Mouse (Mus musculus): ENCODE data around the gene Klhl18. TPM values are rescaled to one million over a fixed set of nuclear protein-coding genes. Genes with fewer than 3 reads are reported as not detected.

Klhl18 gene
- 7.7 and 8.7 TPM in 2 replicates for polyA plus RNA-seq (2014; fragmentation: Nextera tagmentation; extraction: Ambion mirVana)

DNA sequence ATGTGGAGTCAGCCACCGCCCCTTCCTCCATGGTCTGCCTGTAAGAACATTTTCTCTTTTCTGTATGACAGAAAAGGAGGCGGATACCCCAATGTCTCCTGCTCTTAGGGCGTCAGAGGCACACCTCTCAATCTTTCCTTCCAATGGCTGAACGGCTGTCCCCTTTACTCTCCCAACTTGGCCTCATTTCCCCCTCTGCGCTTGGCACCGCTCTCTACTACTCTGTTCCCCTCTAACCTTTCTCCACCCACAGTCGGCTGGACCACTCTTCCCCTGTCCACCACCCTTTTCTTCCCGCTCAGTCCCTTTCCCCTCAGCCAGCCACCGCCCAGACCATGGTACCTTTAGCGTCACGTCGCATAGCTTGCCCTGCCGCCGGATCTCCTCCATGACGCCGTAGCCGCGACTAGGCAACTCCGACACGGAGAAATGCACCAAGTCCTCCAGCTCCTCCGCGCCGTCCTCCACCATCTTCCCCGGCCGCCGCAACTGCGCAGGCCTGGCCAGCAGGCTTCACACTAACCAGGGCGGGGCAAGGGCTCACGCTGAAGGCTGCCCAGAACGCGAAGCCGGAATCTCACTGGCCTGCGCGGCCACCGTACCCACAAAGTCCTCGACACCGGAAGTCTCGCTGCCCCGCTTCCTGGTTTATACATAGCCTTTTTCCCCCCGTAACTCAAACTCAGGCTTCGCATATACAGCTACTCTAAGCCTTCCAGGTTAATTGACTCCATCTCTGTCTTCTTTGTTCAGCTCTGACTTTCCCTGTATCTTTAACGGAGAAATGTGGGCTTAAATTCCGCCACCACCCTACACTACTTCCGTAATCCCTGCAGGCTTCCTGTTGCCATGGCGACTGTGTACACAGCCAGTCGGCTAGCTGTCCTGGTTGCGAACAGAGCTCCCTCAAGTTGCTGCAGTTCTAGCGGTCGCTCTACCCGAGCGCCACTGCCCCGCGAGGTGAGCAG is at the start of gene Klhl18, which contains the start of gene Kif9:
Gene Klhl18 (minus strand): TSS at position 571 of the 968 bp plus-strand sequence.
Gene Kif9 (plus strand): TSS at position 835 of the 968 bp plus-strand sequence.
- under 1% methylated on average over 53 of the region's 53 CpGs for WGBS
- peak; percentile 96 for ATAC-seq (ENCODE audit: insufficient number of reproducible peaks, insufficient read depth, low FRiP score, low read depth)

DNA sequence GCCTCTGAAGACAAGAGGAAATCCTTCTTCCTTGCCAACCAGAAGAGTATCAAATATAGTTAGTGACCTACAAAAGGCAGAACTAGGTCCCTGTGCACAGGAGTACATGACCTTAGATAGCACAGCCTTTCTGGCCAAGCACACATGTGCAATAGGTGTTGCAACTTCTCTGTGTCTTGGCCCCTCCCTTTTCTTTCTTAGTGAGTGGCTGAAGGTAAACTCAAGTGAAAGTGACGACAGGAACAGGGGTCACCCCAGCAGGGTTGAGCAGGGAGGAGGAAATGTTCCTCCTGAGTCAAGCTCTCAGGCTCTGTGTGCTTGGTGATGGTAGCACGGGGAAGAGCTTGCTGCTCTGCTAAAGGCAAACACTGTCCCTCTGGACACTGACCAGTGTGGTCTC is 49.2 kb upstream of the Klhl18 start:
- Histone ChIP-seq H3K27ac (replicated peaks in 1 of 2; ENCODE audit: control insufficient read depth in 1 of 2, insufficient read depth in 1 of 2, low read depth in 2 of 2, low read length in 2 of 2) (no peak overlapping the region), H3K9me3 (ENCODE audit: control insufficient read depth, low read length) (no peaks in the 10 kb centered on the region), H3K9ac (ENCODE audit: low read length) (no peak overlapping the region), H3K27me3 (ENCODE audit: control insufficient read depth, insufficient read depth, low read length) (no peaks in the 10 kb centered on the region), H3K4me1 (ENCODE audit: control insufficient read depth in 2 of 2, insufficient read depth in 2 of 2, low read length in 2 of 2) (no peaks in the 10 kb centered on the region; a peak in 1 of 4 replicates), H3K4me3 (ENCODE audit: control insufficient read depth in 1 of 2, insufficient read depth in 1 of 2, low read depth in 1 of 2, low read length in 2 of 2) (no peak overlapping the region), H3K4me2 (ENCODE audit: low read length) (no peak overlapping the region), H3K36me3 (ENCODE audit: control insufficient read depth, insufficient read depth, low read length) (no peaks in the 10 kb centered on the region)
- WGBS = 30% methylated on average over 2 of the region's 2 CpGs
- no peak for ATAC-seq (ENCODE audit: insufficient number of reproducible peaks, insufficient read depth, low FRiP score, low read depth)

More for the DNA sequence above, at the start of gene Klhl18, which contains the start of gene Kif9:
- Histone ChIP-seq H3K9me3 (ENCODE audit: control insufficient read depth, low read length) (no peaks in the 10 kb centered on the region), H3K9ac (ENCODE audit: low read length) (peak within 1 kb of the TSS; percentile 72), H3K36me3 (ENCODE audit: control insufficient read depth, insufficient read depth, low read length) (peaks cover 5% of the 10 kb centered on the region; the same call in 1 of the 2 replicates), H3K27ac (replicated peaks in 1 of 2; ENCODE audit: control insufficient read depth in 1 of 2, insufficient read depth in 1 of 2, low read depth in 2 of 2, low read length in 2 of 2) (peak within 1 kb of the TSS; percentile 75 to 91), H3K4me1 (ENCODE audit: control insufficient read depth in 2 of 2, insufficient read depth in 2 of 2, low read length in 2 of 2) (peaks cover 5 to 12% of the 10 kb centered on the region in 2 experiments), H3K4me3 (ENCODE audit: control insufficient read depth in 1 of 2, insufficient read depth in 1 of 2, low read depth in 1 of 2, low read length in 2 of 2) (peak within 1 kb of the TSS; percentile 57 to 58), H3K4me2 (ENCODE audit: low read length) (peak within 1 kb of the TSS; percentile 90), H3K27me3 (ENCODE audit: control insufficient read depth, insufficient read depth, low read length) (peaks cover 4% of the 10 kb centered on the region; the same call in 1 of the 2 replicates)

DNA sequence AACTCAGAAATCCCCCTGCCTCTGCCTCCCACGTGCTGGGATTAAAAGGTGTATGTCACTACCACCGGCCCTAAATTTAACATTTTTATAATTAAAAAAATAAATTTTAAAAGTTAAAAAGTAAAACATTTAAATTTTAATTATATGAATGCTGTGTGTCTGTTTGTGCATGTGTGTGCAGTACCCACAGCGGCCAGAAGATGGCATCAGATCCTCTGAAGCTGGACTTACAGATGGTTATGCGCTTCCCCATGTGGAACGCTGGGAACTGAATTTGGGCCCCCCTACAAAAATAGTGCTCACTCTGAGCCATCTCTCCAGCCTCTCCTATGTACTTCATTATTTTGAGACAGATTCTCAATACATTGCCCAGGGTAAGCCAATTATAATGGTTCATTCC is 14.4 kb upstream of the Klhl18 start:
- Histone ChIP-seq H3K36me3 (ENCODE audit: control insufficient read depth, insufficient read depth, low read length) (no peaks in the 10 kb centered on the region), H3K27me3 (ENCODE audit: control insufficient read depth, insufficient read depth, low read length) (no peaks in the 10 kb centered on the region), H3K4me3 (ENCODE audit: control insufficient read depth in 1 of 2, insufficient read depth in 1 of 2, low read depth in 1 of 2, low read length in 2 of 2) (no peak overlapping the region), H3K4me1 (ENCODE audit: control insufficient read depth in 2 of 2, insufficient read depth in 2 of 2, low read length in 2 of 2) (no peaks in the 10 kb centered on the region), H3K9ac (ENCODE audit: low read length) (no peak overlapping the region), H3K9me3 (ENCODE audit: control insufficient read depth, low read length) (peaks cover 10% of the 10 kb centered on the region), H3K27ac (replicated peaks in 1 of 2; ENCODE audit: control insufficient read depth in 1 of 2, insufficient read depth in 1 of 2, low read depth in 2 of 2, low read length in 2 of 2) (no peak overlapping the region), H3K4me2 (ENCODE audit: low read length) (no peak overlapping the region)
- WGBS = 57% methylated on average over 5 of the region's 5 CpGs
- no peak for ATAC-seq (ENCODE audit: insufficient number of reproducible peaks, insufficient read depth, low FRiP score, low read depth)

DNA sequence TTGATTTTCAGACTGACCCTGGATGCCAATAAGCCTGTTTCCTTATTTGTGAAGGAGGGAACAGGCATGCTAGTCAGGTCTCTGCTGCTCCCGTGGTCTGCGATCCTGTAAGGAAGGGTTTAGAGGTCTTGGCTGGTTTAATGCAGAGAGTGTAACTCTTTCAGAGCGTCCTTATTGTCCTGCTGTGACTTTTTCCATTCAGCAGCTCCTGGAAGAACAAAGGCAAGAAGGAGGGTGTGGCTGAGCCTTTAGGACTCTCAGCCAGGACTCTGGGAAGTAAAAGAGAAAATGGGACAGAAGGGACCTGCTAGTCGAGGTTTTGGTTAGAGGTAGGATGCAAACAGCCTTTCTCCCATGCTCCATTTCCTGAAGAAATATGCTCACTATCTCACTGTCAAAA is 12.3 kb upstream of the Klhl18 start:
- no peak for ATAC-seq (ENCODE audit: insufficient number of reproducible peaks, insufficient read depth, low FRiP score, low read depth)
- Histone ChIP-seq H3K36me3 (ENCODE audit: control insufficient read depth, insufficient read depth, low read length) (no peaks in the 10 kb centered on the region), H3K4me2 (ENCODE audit: low read length) (no peak overlapping the region), H3K27me3 (ENCODE audit: control insufficient read depth, insufficient read depth, low read length) (no peaks in the 10 kb centered on the region), H3K4me3 (ENCODE audit: control insufficient read depth in 1 of 2, insufficient read depth in 1 of 2, low read depth in 1 of 2, low read length in 2 of 2) (no peak overlapping the region), H3K27ac (replicated peaks in 1 of 2; ENCODE audit: control insufficient read depth in 1 of 2, insufficient read depth in 1 of 2, low read depth in 2 of 2, low read length in 2 of 2) (no peak overlapping the region), H3K9me3 (ENCODE audit: control insufficient read depth, low read length) (peaks cover 10% of the 10 kb centered on the region), H3K9ac (ENCODE audit: low read length) (no peak overlapping the region), H3K4me1 (ENCODE audit: control insufficient read depth in 2 of 2, insufficient read depth in 2 of 2, low read length in 2 of 2) (no peaks in the 10 kb centered on the region)
- WGBS = 51% methylated on average over 4 of the region's 4 CpGs

DNA sequence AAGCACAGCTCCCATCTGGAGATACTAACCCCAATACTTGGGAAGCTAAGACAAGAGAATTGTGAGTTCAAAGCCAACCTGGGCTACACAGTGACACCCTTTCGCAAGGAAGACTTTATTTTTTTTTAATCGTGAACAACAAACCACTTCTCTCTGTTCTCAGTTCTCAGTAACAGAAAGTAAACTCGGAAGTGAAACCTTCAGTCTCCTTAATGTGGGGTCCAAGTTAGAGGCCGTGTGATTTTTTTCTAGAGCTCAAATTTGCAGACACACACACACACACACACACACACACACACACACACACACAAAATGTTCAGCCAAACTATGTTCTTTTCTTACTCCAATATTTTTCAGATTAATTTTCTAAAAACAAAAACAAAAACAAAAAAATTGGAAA is 2.1 kb upstream of the Klhl18 start:
- peaks cover 4% of the 10 kb centered on the region; the same call in 1 of the 2 replicates for H3K27me3 ChIP-seq (ENCODE audit: control insufficient read depth, insufficient read depth, low read length)
- WGBS = 71% methylated on average over 4 of the region's 4 CpGs
- no peak for ATAC-seq (ENCODE audit: insufficient number of reproducible peaks, insufficient read depth, low FRiP score, low read depth)

DNA sequence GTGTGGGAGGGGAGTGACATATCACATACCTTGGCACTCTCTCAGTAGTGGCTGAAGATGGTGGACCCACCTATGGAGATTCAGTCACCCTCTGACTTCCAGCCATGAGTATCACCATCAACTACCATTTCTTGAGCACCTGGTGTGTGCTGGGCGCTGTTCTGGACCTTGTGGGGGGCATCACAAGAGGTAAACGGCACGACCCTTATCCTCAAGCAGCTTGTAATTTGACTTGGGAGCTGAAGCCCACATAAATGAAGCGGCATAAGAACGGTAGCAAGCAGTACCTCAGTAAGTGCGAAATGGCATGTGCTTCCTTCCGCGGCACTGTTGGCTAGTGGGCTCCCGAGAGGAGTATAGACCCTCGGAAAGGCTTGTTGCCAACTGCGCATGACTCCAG is 1.5 kb upstream of the Klhl18 start:
- ATAC-seq (ENCODE audit: insufficient number of reproducible peaks, insufficient read depth, low FRiP score, low read depth) = no peak
- Histone ChIP-seq H3K4me3 (ENCODE audit: control insufficient read depth in 1 of 2, insufficient read depth in 1 of 2, low read depth in 1 of 2, low read length in 2 of 2) (no peak overlapping the region), H3K4me2 (ENCODE audit: low read length) (no peak overlapping the region), H3K4me1 (ENCODE audit: control insufficient read depth in 2 of 2, insufficient read depth in 2 of 2, low read length in 2 of 2) (peaks cover 5 to 12% of the 10 kb centered on the region in 2 experiments), H3K9ac (ENCODE audit: low read length) (no peak overlapping the region), H3K27me3 (ENCODE audit: control insufficient read depth, insufficient read depth, low read length) (peaks cover 4% of the 10 kb centered on the region; the same call in 1 of the 2 replicates), H3K36me3 (ENCODE audit: control insufficient read depth, insufficient read depth, low read length) (peaks cover 5% of the 10 kb centered on the region; the same call in 1 of the 2 replicates), H3K27ac (replicated peaks in 1 of 2; ENCODE audit: control insufficient read depth in 1 of 2, insufficient read depth in 1 of 2, low read depth in 2 of 2, low read length in 2 of 2) (no peak overlapping the region), H3K9me3 (ENCODE audit: control insufficient read depth, low read length) (no peaks in the 10 kb centered on the region)
- 49% methylated on average over 11 of the region's 11 CpGs for WGBS

More for the DNA sequence above, 2.1 kb upstream of the Klhl18 start:
- no peak overlapping the region for H3K27ac ChIP-seq (replicated peaks in 1 of 2; ENCODE audit: control insufficient read depth in 1 of 2, insufficient read depth in 1 of 2, low read depth in 2 of 2, low read length in 2 of 2)
- H3K4me1 ChIP-seq (ENCODE audit: control insufficient read depth in 2 of 2, insufficient read depth in 2 of 2, low read length in 2 of 2) = peaks cover 5 to 12% of the 10 kb centered on the region in 2 experiments
- H3K36me3 ChIP-seq (ENCODE audit: control insufficient read depth, insufficient read depth, low read length) = no peaks in the 10 kb centered on the region
- H3K4me3 ChIP-seq (ENCODE audit: control insufficient read depth in 1 of 2, insufficient read depth in 1 of 2, low read depth in 1 of 2, low read length in 2 of 2) = no peak overlapping the region
- H3K9me3 ChIP-seq (ENCODE audit: control insufficient read depth, low read length) = no peaks in the 10 kb centered on the region
- H3K9ac ChIP-seq (ENCODE audit: low read length) = no peak overlapping the region
- no peak overlapping the region for H3K4me2 ChIP-seq (ENCODE audit: low read length)

DNA sequence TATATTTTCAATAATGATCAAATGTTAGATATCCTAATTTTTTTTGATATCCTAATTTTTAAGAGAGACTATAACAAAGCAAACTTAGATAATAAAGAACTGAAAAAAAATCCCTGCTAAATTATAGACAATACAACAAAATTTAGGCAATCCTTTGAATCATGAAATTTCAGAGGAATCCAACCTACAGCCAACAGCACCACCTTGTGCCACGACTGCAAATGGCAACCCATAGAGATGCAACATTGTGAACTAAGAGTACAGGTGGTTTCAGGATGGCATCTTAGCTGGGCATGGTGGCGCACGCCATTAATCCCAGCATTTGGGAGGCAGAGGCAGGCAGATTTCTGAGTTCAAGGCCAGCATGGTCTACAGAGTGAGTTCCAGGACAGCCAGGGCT is 10.3 kb downstream of the Klhl18 start:
- no peak for ATAC-seq (ENCODE audit: insufficient number of reproducible peaks, insufficient read depth, low FRiP score, low read depth)
- H3K27me3 ChIP-seq (ENCODE audit: control insufficient read depth, insufficient read depth, low read length) = no peaks in the 10 kb centered on the region
- H3K36me3 ChIP-seq (ENCODE audit: control insufficient read depth, insufficient read depth, low read length) = no peaks in the 10 kb centered on the region
- H3K9me3 ChIP-seq (ENCODE audit: control insufficient read depth, low read length) = no peaks in the 10 kb centered on the region
- H3K4me3 ChIP-seq (ENCODE audit: control insufficient read depth in 1 of 2, insufficient read depth in 1 of 2, low read depth in 1 of 2, low read length in 2 of 2) = no peak overlapping the region
- no peak overlapping the region for H3K9ac ChIP-seq (ENCODE audit: low read length)
- H3K4me2 ChIP-seq (ENCODE audit: low read length) = no peak overlapping the region
- no peak overlapping the region for H3K27ac ChIP-seq (replicated peaks in 1 of 2; ENCODE audit: control insufficient read depth in 1 of 2, insufficient read depth in 1 of 2, low read depth in 2 of 2, low read length in 2 of 2)
- no peaks in the 10 kb centered on the region for H3K4me1 ChIP-seq (ENCODE audit: control insufficient read depth in 2 of 2, insufficient read depth in 2 of 2, low read length in 2 of 2)
- 84% methylated on average over 3 of the region's 3 CpGs for WGBS
